Mouse (Mus musculus): ENCODE data around the gene Ndc80. TPM values are rescaled to one million over a fixed set of nuclear protein-coding genes. Genes with fewer than 3 reads are reported as not detected.

Ndc80 gene
- 6.4 and 8.3 TPM in 2 replicates for total RNA-seq (2014; rRNA removed; ENCODE audit: low replicate concordance)
- polyA plus RNA-seq (2015; fragmentation: Nextera tagmentation; extraction: Ambion mirVana): 9.9 and 11.6 TPM in 2 replicates

DNA sequence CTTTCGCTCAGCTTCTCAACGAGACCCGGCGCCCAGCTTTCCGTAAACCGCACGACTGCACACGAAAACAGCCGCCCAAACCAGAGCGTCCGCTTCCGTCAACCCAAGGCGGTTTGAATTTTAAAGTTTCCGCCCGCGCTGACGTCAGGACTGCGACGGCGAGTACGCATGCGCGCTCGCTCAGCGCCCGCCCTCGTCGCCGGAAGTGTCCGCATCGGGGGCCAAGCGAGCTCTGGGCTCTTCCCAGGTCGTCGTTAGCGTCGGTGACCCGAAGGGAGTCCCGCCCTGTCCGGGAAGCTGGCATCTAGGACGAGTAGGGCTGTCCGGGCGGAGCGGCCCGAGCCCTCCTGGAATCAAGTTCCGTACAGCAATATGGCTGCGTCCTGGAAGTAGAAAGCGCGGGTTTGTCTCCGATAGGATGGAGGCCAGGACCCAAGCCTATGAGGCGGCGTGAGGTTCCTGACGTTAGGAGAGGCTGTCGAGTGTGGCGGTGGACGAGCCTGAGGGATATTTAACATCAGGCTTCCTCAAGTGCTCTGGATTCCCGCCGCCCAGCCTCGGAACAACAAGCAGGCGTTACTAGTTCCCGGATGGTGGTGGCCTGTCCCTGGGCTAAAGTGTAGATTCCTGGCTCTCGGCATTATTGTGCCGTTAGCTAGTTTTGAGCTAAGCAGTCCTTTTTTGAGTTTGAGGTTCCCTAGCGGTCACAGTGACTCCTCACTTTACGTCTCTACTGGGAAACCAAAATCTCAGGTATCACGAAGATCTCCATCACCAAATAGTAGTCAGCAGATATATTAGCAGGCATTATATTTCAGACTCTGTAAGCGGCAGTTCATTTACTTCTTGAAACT is at the start of gene Ndc80:
Gene Ndc80, minus strand, starts transcription at position 147 of the 854 bp plus-strand sequence.
- DNase-seq (ENCODE audit: low spot score) (peak; percentile 95), ATAC-seq (ENCODE audit: insufficient read depth, low read depth) (peak; percentile 99)
- Histone ChIP-seq H3K9me3 (replicated peaks; ENCODE audit: control insufficient read depth, low read length) (no peaks in the 10 kb centered on the region), H3K36me3 (replicated peaks; ENCODE audit: control insufficient read depth, insufficient read depth, low read length) (peaks cover 10% of the 10 kb centered on the region; the same call in 1 of the 2 replicates), H3K27ac (ENCODE audit: low read depth) (peak within 1 kb of the TSS; percentile 92), H3K4me1 (ENCODE audit: control insufficient read depth, insufficient read depth) (peaks cover 11% of the 10 kb centered on the region), H3K27me3 (ENCODE audit: control insufficient read depth, insufficient read depth, low read length) (no peaks in the 10 kb centered on the region), H3K4me2 (ENCODE audit: low read depth, low read length) (peak within 1 kb of the TSS; percentile 85), H3K4me3 (ENCODE audit: low read depth, low read length) (peak within 1 kb of the TSS; percentile 69), H3K9ac (replicated peaks; ENCODE audit: low read depth, low read length) (peak within 1 kb of the TSS; percentile 55)
- TF ChIP-seq EP300 (IDR thresholded peaks at IDR 0.05; ENCODE audit: low read depth) (no peak), CTCF (IDR thresholded peaks at IDR 0.05; ENCODE audit: low read depth) (no peak)
- WGBS: under 1% methylated on average over 66 of the region's 66 CpGs

DNA sequence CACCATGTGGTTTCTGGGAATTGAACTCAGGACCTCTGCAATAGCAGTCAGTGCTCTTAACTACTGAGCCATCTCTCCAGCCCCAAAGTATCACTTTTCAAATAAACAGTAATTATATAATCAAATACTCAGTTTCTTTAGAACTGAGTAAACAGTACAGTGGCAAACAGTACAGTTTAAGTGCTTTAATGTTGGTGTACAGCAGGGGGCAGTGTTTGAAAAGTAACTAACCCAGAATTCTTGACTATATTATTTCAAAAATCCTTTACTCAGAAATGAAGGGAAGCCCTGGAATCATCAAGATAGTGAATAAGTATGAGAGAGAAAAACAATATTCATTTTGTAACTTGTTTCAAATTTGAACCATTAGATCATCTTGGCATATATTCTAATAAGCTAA is 35.0 kb upstream of the Ndc80 start:
- Histone ChIP-seq H3K9me3 (replicated peaks; ENCODE audit: control insufficient read depth, low read length) (no peaks in the 10 kb centered on the region), H3K4me3 (ENCODE audit: low read depth, low read length) (no peak overlapping the region), H3K4me2 (ENCODE audit: low read depth, low read length) (no peak overlapping the region), H3K9ac (replicated peaks; ENCODE audit: low read depth, low read length) (no peak overlapping the region), H3K27me3 (ENCODE audit: control insufficient read depth, insufficient read depth, low read length) (no peaks in the 10 kb centered on the region), H3K36me3 (replicated peaks; ENCODE audit: control insufficient read depth, insufficient read depth, low read length) (no peaks in the 10 kb centered on the region), H3K4me1 (ENCODE audit: control insufficient read depth, insufficient read depth) (no peaks in the 10 kb centered on the region), H3K27ac (ENCODE audit: low read depth) (no peak overlapping the region)
- ATAC-seq (ENCODE audit: insufficient read depth, low read depth) (no peak), DNase-seq (ENCODE audit: low spot score) (no peak)
- TF ChIP-seq EP300 (IDR thresholded peaks at IDR 0.05; ENCODE audit: low read depth) (no peak), CTCF (IDR thresholded peaks at IDR 0.05; ENCODE audit: low read depth) (peak; percentile 56)

- no peaks in the 10 kb centered on the region for H3K36me3 ChIP-seq (replicated peaks; ENCODE audit: control insufficient read depth, insufficient read depth, low read length)
- H3K27me3 ChIP-seq (ENCODE audit: control insufficient read depth, insufficient read depth, low read length): peaks cover 17% of the 10 kb centered on the region; the same call in 1 of the 2 replicates
- H3K9me3 ChIP-seq (replicated peaks; ENCODE audit: control insufficient read depth, low read length): no peaks in the 10 kb centered on the region
- TF ChIP-seq EP300 (IDR thresholded peaks at IDR 0.05; ENCODE audit: low read depth) (no peak), CTCF (IDR thresholded peaks at IDR 0.05; ENCODE audit: low read depth) (no peak)
- no peak overlapping the region for H3K9ac ChIP-seq (replicated peaks; ENCODE audit: low read depth, low read length)
- peak overlapping the region; percentile 100; the same call in 1 of the 2 replicates for H3K4me2 ChIP-seq (ENCODE audit: low read depth, low read length)
- no peak overlapping the region for H3K27ac ChIP-seq (ENCODE audit: low read depth)
- ATAC-seq (ENCODE audit: insufficient read depth, low read depth) (no peak), DNase-seq (ENCODE audit: low spot score) (no peak)
- 9% methylated on average over 11 of the region's 11 CpGs for WGBS
- H3K4me3 ChIP-seq (ENCODE audit: low read depth, low read length): peak overlapping the region; percentile 74
- peaks cover 5% of the 10 kb centered on the region; the same call in 1 of the 2 replicates for H3K4me1 ChIP-seq (ENCODE audit: control insufficient read depth, insufficient read depth)
Measured at GRCm38 (mm10) chr17:71552901-71553300, 26.2 kb upstream of the Ndc80 start.

DNA sequence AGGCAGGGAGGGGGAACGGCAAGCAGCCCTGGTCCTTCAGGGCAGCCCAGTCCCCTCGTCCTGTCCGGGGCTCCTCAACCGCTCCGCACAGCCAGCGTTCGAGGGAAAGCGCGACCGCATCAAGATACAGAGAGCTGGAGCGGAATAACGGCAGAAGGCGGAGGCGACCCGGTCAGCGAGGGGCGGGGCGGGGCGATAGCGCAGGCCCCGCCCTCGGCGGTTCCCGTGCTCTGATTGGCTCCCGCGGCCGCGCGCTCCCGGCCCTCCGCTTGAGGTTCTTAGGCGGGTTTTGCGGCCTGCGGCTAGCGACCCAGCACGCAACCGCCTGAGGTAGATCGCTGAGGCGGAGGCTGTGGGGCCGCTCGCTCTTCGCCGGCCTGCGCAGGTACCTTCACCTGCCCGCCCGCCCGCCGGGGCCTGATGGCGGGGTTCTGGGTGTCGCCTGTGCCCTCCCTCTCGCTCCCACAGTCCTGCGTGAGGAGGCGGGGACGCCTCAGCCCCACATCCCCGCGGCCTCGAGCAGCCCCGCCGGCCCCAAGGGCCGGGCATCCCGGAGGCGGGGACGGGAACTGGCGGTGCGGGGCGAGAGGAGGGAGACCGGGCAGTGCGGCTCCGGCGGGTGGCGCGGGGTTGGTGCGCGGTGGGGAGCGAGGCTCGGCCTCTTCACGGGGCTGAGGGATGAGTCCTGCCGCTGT is 25.2 kb upstream of the Ndc80 start, which contains the start of gene Spdya:
Gene Spdya, plus strand, starts transcription at position 305 of the 695 bp plus-strand sequence.
- DNase-seq (ENCODE audit: low spot score) (peak; percentile 64), ATAC-seq (ENCODE audit: insufficient read depth, low read depth) (peak; percentile 95)
- H3K9me3 ChIP-seq (replicated peaks; ENCODE audit: control insufficient read depth, low read length): no peaks in the 10 kb centered on the region
- H3K4me2 ChIP-seq (ENCODE audit: low read depth, low read length): peak within 1 kb of the TSS; percentile 100
- peak within 1 kb of the TSS; percentile 74 for H3K4me3 ChIP-seq (ENCODE audit: low read depth, low read length)
- no peak within 1 kb of the TSS for H3K27ac ChIP-seq (ENCODE audit: low read depth)
- peaks cover 17% of the 10 kb centered on the region; the same call in 1 of the 2 replicates for H3K27me3 ChIP-seq (ENCODE audit: control insufficient read depth, insufficient read depth, low read length)
- no peaks in the 10 kb centered on the region for H3K36me3 ChIP-seq (replicated peaks; ENCODE audit: control insufficient read depth, insufficient read depth, low read length)
- H3K9ac ChIP-seq (replicated peaks; ENCODE audit: low read depth, low read length): peak within 1 kb of the TSS; percentile 57
- peaks cover 5% of the 10 kb centered on the region; the same call in 1 of the 2 replicates for H3K4me1 ChIP-seq (ENCODE audit: control insufficient read depth, insufficient read depth)
- under 1% methylated on average over 56 of the region's 78 CpGs for WGBS
- no peak for TF ChIP-seq CTCF (IDR thresholded peaks at IDR 0.05; ENCODE audit: low read depth)
- TF ChIP-seq EP300 (IDR thresholded peaks at IDR 0.05; ENCODE audit: low read depth): no peak

DNA sequence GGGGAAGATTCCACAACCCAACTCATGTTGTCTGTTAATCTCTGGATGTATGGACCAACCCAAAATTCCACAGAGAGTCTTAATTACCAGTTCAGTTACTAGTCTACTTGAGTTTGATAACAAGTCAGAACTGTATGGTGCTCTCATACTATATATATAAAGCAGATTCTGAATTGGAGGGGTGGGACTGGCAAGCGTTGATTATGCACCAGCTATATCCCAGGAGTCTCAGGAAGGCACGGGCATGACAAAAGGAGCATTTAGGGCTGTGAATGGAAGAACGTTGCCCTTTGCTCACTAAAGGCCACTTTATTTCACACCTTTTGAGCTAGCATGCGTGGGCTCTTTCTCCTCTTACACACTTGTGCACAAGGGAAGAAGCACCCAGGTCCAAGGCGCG is 24.7 kb upstream of the Ndc80 start:
- Histone ChIP-seq H3K4me2 (ENCODE audit: low read depth, low read length) (peak overlapping the region; percentile 100), H3K27ac (ENCODE audit: low read depth) (no peak overlapping the region), H3K27me3 (ENCODE audit: control insufficient read depth, insufficient read depth, low read length) (peaks cover 17% of the 10 kb centered on the region; the same call in 1 of the 2 replicates), H3K9ac (replicated peaks; ENCODE audit: low read depth, low read length) (peak overlapping the region; percentile 57; the same call in 1 of the 2 replicates), H3K4me1 (ENCODE audit: control insufficient read depth, insufficient read depth) (peaks cover 5% of the 10 kb centered on the region; the same call in 1 of the 2 replicates), H3K9me3 (replicated peaks; ENCODE audit: control insufficient read depth, low read length) (no peaks in the 10 kb centered on the region), H3K36me3 (replicated peaks; ENCODE audit: control insufficient read depth, insufficient read depth, low read length) (no peaks in the 10 kb centered on the region), H3K4me3 (ENCODE audit: low read depth, low read length) (peak overlapping the region; percentile 74)
- WGBS: 6% methylated on average over 6 of the region's 6 CpGs
- DNase-seq (ENCODE audit: low spot score) (no peak), ATAC-seq (ENCODE audit: insufficient read depth, low read depth) (no peak)
- TF ChIP-seq CTCF (IDR thresholded peaks at IDR 0.05; ENCODE audit: low read depth) (no peak), EP300 (IDR thresholded peaks at IDR 0.05; ENCODE audit: low read depth) (no peak)

Measured in heart, postnatal 0 days (tissue).